Mouse (Mus musculus) bone marrow, adult 2 months (tissue): ENCODE measurements around the gene Bcap29.
"Not testable (repeated sequence)": the region's sequence is repeated elsewhere in the genome, so short reads cannot be mapped to it uniquely, and the experiment has no call there.

Experiments
- CTCF ChIP-seq: fragments of 200-500 bp; IDR thresholded peaks from 2 replicates; pipeline ENCODE4 v1.5.1; 2011; ENCODE audit warnings: low read length, control low read depth; ENCODE audit not compliant: control insufficient read depth, insufficient read depth
- POLR2A ChIP-seq: fragments of 200-500 bp; IDR thresholded peaks from 2 replicates; pipeline ENCODE4 v1.6.1; 2011; ENCODE audit warnings: low read depth, mild to moderate bottlenecking, control low read depth, low read length, borderline replicate concordance; ENCODE audit not compliant: control insufficient read depth

DNA sequence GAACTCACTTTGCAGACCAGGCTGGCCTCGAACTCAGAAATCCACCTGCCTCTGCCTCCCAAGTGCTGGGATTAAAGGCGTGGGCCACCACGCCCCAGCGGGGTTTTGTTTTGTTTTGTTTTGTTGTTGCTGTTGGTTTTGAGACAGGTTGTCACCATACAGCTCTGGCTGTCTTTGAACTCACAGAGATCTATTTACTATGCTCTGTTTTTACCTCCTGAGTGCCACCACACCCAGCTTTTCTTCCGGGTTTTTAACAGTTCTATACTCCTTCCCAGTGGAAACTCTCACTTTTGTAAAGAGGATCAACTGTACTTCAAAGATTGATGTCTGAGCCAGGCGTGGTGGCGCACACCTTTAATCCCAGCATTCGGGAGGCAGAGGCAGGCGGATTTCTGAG lies 6.1 kb downstream of the Bcap29 start:
- TF ChIP-seq POLR2A, CTCF: not testable (repeated sequence)
